13 mouse cellular contexts compared by ENCODE assay signal in genomic region chr5:76138512-76138911, GRCm38 (mm10). TPM values are rescaled to one million over a fixed set of nuclear protein-coding genes. Genes with fewer than 3 reads are reported as not detected.
DNase-seq lines count a peak whose midpoint lies in the region; ATAC-seq and TF ChIP-seq lines count a peak whose summit lies in the region.
"Had no signal": no experiment of that assay in that cellular context is flagged by ENCODE, and none has a peak within 500 bp of the region (broad histone marks: within the 10 kb centered on the region; RNA-seq: fewer than 3 reads in every experiment).

No protein-coding gene starts in this region.

- no peak overlapping the region for H3K27ac ChIP-seq in hindbrain, embryonic 11.5 days (ENCODE audit: low read depth, low read length)
- H3K27ac ChIP-seq in hindbrain, embryonic 14.5 days: no peak overlapping the region
- no peak overlapping the region for H3K27ac ChIP-seq in neural tube, embryonic 11.5 days (ENCODE audit: low read depth, low read length)
- no peak overlapping the region for H3K27ac ChIP-seq in forebrain, embryonic 15.5 days (replicated peaks)
- no peak overlapping the region for H3K27ac ChIP-seq in cerebellum, adult 2 months (ENCODE audit: insufficient read depth, low read length)
- H3K27ac ChIP-seq: embryonic facial prominence, embryonic 13.5 days had no signal

- H3K4me3 ChIP-seq in hindbrain, embryonic 11.5 days (ENCODE audit: low read depth, low read length): no peak overlapping the region
- no peak overlapping the region for H3K4me3 ChIP-seq in hindbrain, embryonic 14.5 days (replicated peaks; ENCODE audit: low read length)
- H3K4me3 ChIP-seq in neural tube, embryonic 11.5 days (ENCODE audit: low read depth, low read length): no peak overlapping the region
- no peak overlapping the region for H3K4me3 ChIP-seq in forebrain, embryonic 15.5 days
- no peak overlapping the region for H3K4me3 ChIP-seq in cerebellum, adult 2 months (replicated peaks; ENCODE audit: insufficient read depth, low read depth, low read length)
- H3K4me3 ChIP-seq: embryonic facial prominence, embryonic 13.5 days; heart, embryonic 13.5 days had no signal

- ATAC-seq in hindbrain, embryonic 11.5 days (ENCODE audit: low FRiP score): no peak
- ATAC-seq in hindbrain, embryonic 14.5 days (ENCODE audit: low FRiP score): no peak
- ATAC-seq in neural tube, embryonic 11.5 days (ENCODE audit: insufficient read depth, low FRiP score, low TSS enrichment): no peak
- no peak for ATAC-seq in forebrain, embryonic 15.5 days (replicated peaks)
- ATAC-seq: intestine, embryonic 16.5 days had no signal

- no peaks in the 10 kb centered on the region for H3K4me1 ChIP-seq in hindbrain, embryonic 11.5 days (replicated peaks; ENCODE audit: control insufficient read depth, insufficient read depth, low read length)
- H3K4me1 ChIP-seq in hindbrain, embryonic 14.5 days (replicated peaks; ENCODE audit: control insufficient read depth, insufficient read depth, low read length): peaks cover 12% of the 10 kb centered on the region
- peaks cover 3% of the 10 kb centered on the region; the same call in 1 of the 2 replicates for H3K4me1 ChIP-seq in neural tube, embryonic 11.5 days (ENCODE audit: control insufficient read depth, insufficient read depth, low read length)
- peaks cover 15% of the 10 kb centered on the region for H3K4me1 ChIP-seq in forebrain, embryonic 15.5 days
- H3K4me1 ChIP-seq in cerebellum, adult 2 months (ENCODE audit: control insufficient read depth, insufficient read depth, low read length): no peaks in the 10 kb centered on the region

- WGBS in hindbrain, embryonic 11.5 days: 32% methylated on average over 10 of the region's 10 CpGs
- WGBS in hindbrain, embryonic 14.5 days: 13% methylated on average over 10 of the region's 10 CpGs
- WGBS in neural tube, embryonic 11.5 days: 44% methylated on average over 10 of the region's 10 CpGs
- 53% methylated on average over 10 of the region's 10 CpGs for whole genome bisulfite sequencing in forebrain, embryonic 15.5 days
- 65% methylated on average over 10 of the region's 10 CpGs for WGBS in cerebellum, adult 2 months

- no peak for TF ChIP-seq CTCF in cerebellum, adult 2 months (IDR thresholded peaks at IDR 0.05; ENCODE audit: borderline replicate concordance, insufficient read depth, low read depth, low read length)

- H3K9ac ChIP-seq in hindbrain, embryonic 11.5 days (ENCODE audit: low read depth, low read length): no peak overlapping the region
- H3K9ac ChIP-seq in hindbrain, embryonic 14.5 days: no peak overlapping the region
- H3K9ac ChIP-seq in neural tube, embryonic 11.5 days (ENCODE audit: low read length): no peak overlapping the region
- H3K9ac ChIP-seq in forebrain, embryonic 15.5 days (replicated peaks): no peak overlapping the region
- H3K9ac ChIP-seq: embryonic facial prominence, embryonic 13.5 days; heart, embryonic 13.5 days had no signal

- no peak for TF ChIP-seq POLR2A in cerebellum, adult 2 months (IDR thresholded peaks at IDR 0.05; ENCODE audit: borderline replicate concordance, insufficient read depth, low read length)

- H3K27me3 ChIP-seq in hindbrain, embryonic 11.5 days (ENCODE audit: control insufficient read depth, insufficient read depth, low read length): no peaks in the 10 kb centered on the region
- H3K27me3 ChIP-seq in hindbrain, embryonic 14.5 days (ENCODE audit: control insufficient read depth, insufficient read depth, low read length): no peaks in the 10 kb centered on the region
- no peaks in the 10 kb centered on the region for H3K27me3 ChIP-seq in neural tube, embryonic 11.5 days (ENCODE audit: control insufficient read depth, insufficient read depth, low read length)
- no peaks in the 10 kb centered on the region for H3K27me3 ChIP-seq in forebrain, embryonic 15.5 days
- no peaks in the 10 kb centered on the region for H3K27me3 ChIP-seq in cerebellum, adult 2 months (ENCODE audit: control insufficient read depth, insufficient read depth, low read length)
- H3K27me3 ChIP-seq: CH12.LX; embryonic facial prominence, embryonic 13.5 days; heart, embryonic 13.5 days had no signal

- no peak overlapping the region for H3K4me2 ChIP-seq in hindbrain, embryonic 11.5 days (replicated peaks; ENCODE audit: low read depth, low read length)
- H3K4me2 ChIP-seq in hindbrain, embryonic 14.5 days (replicated peaks): no peak overlapping the region
- H3K4me2 ChIP-seq in neural tube, embryonic 11.5 days (ENCODE audit: low read depth): no peak overlapping the region
- H3K4me2 ChIP-seq in forebrain, embryonic 15.5 days (replicated peaks): no peak overlapping the region

- H3K36me3 ChIP-seq in hindbrain, embryonic 11.5 days (ENCODE audit: control insufficient read depth, insufficient read depth, low read length): no peaks in the 10 kb centered on the region
- no peaks in the 10 kb centered on the region for H3K36me3 ChIP-seq in hindbrain, embryonic 14.5 days (replicated peaks; ENCODE audit: control insufficient read depth, insufficient read depth)
- no peaks in the 10 kb centered on the region for H3K36me3 ChIP-seq in neural tube, embryonic 11.5 days (ENCODE audit: control insufficient read depth, insufficient read depth, low read length)
- H3K36me3 ChIP-seq in forebrain, embryonic 15.5 days: no peaks in the 10 kb centered on the region
- H3K36me3 ChIP-seq: embryonic facial prominence, embryonic 13.5 days; heart, embryonic 13.5 days had no signal

- H3K9me3 ChIP-seq in hindbrain, embryonic 11.5 days (ENCODE audit: control insufficient read depth, low read length): no peaks in the 10 kb centered on the region
- no peaks in the 10 kb centered on the region for H3K9me3 ChIP-seq in hindbrain, embryonic 14.5 days (ENCODE audit: control insufficient read depth, low read length)
- no peaks in the 10 kb centered on the region for H3K9me3 ChIP-seq in neural tube, embryonic 11.5 days (ENCODE audit: control insufficient read depth, low read length)
- H3K9me3 ChIP-seq in forebrain, embryonic 15.5 days: no peaks in the 10 kb centered on the region
- H3K9me3 ChIP-seq: embryonic facial prominence, embryonic 13.5 days; heart, embryonic 13.5 days had no signal

- peak; percentile 34 for DNase-seq in hindbrain, embryonic 11.5 days (ENCODE audit: low spot score)
- DNase-seq in hindbrain, embryonic 14.5 days (ENCODE audit: low spot score): no peak
- peak; percentile 37 for DNase-seq in neural tube, embryonic 11.5 days (ENCODE audit: low spot score)
- DNase-seq in neural tube, embryonic 10.5 days (ENCODE audit: extremely low spot score, low spot score): no peak
- peak; percentile 14 for DNase-seq in embryo, embryonic 9.5 days (ENCODE audit: extremely low spot score)
- no peak for DNase-seq in urinary bladder, adult 18-20 months (ENCODE audit: low spot score in 2 of 2)
- no peak for DNase-seq in cerebellum, adult 2 months
- DNase-seq: adrenal gland, postnatal 25 days had no signal

RNA-seq across cellular contexts. Expression of gene Srd5a3, which starts 1.6 kb away (rescaled TPM):
- polyA plus RNA-seq in hindbrain, embryonic 11.5 days (2014; fragmentation: Nextera tagmentation; extraction: Ambion mirVana): 16.1 and 16.7 TPM in 2 replicates
- polyA plus RNA-seq in hindbrain, embryonic 14.5 days (2014; fragmentation: Nextera tagmentation; extraction: Ambion mirVana): 16.0 and 16.3 TPM in 2 replicates
- 17.7 and 19.8 TPM in 2 replicates for polyA plus RNA-seq in neural tube, embryonic 11.5 days (2014; fragmentation: Nextera tagmentation; extraction: Ambion mirVana)
- 15.6 and 16.2 TPM in 2 replicates for polyA plus RNA-seq in forebrain, embryonic 15.5 days (2015; fragmentation: Nextera tagmentation; extraction: Ambion mirVana)
- polyA plus RNA-seq in cerebellum, adult 2 months (2012; rRNA removed): 19.3 and 19.8 TPM in 2 replicates

RNA-seq across cellular contexts. Expression of gene Tmem165, which starts 45.2 kb away (rescaled TPM):
- 97.0 and 105 TPM in 2 replicates for polyA plus RNA-seq in hindbrain, embryonic 11.5 days (2014; fragmentation: Nextera tagmentation; extraction: Ambion mirVana)
- 64.0 and 65.3 TPM in 2 replicates for polyA plus RNA-seq in hindbrain, embryonic 14.5 days (2014; fragmentation: Nextera tagmentation; extraction: Ambion mirVana)
- polyA plus RNA-seq in neural tube, embryonic 11.5 days (2014; fragmentation: Nextera tagmentation; extraction: Ambion mirVana): 88.0 and 101 TPM in 2 replicates
- 44.2 and 49.8 TPM in 2 replicates for polyA plus RNA-seq in forebrain, embryonic 15.5 days (2015; fragmentation: Nextera tagmentation; extraction: Ambion mirVana)
- polyA plus RNA-seq in cerebellum, adult 2 months (2012; rRNA removed): 36.7 and 37.5 TPM in 2 replicates

Comparison
In these comparisons a context has a peak if more than half of its experiments do, and no peak if none do; other contexts are left out.
1. DNase-seq: peak in hindbrain, embryonic 11.5 days (single experiment), neural tube, embryonic 11.5 days (single experiment) and embryo, embryonic 9.5 days (single experiment); none in hindbrain, embryonic 14.5 days (single experiment), neural tube, embryonic 10.5 days (single experiment), urinary bladder, adult 18-20 months (0 of 2) and cerebellum, adult 2 months (0 of 2).